Mouse (Mus musculus) testis, postnatal 10 days (tissue): Measurements from ENCODE around the gene Ugt1a6b.

Source experiments
- DNase-seq: peaks from one replicate; pipeline ENCODE4 v3.0.0; 2021; ENCODE audit warnings: low spot score

Ugt1a6b gene

GRCm38 (mm10) chr1:88262255-88262654 lies 159.2 kb downstream of the Ugt1a6b start:
- DNase-seq: peak; percentile 85

GRCm38 (mm10) chr1:88262961-88263360 lies 159.9 kb downstream of the Ugt1a6b start:
- no peak for DNase-seq

- no peak for DNase-seq
Measured at GRCm38 (mm10) chr1:88263778-88264177, 160.7 kb downstream of the Ugt1a6b start.

- DNase-seq: no peak
Measured at GRCm38 (mm10) chr1:88264237-88264868, 161.3 kb downstream of the Ugt1a6b start.

- DNase-seq: peak; percentile 87
Measured at GRCm38 (mm10) chr1:88264869-88265240, 161.8 kb downstream of the Ugt1a6b start.

- no peak for DNase-seq
Measured at GRCm38 (mm10) chr1:88266123-88266522, 163.1 kb downstream of the Ugt1a6b start.

- no peak for DNase-seq
Measured at GRCm38 (mm10) chr1:88267489-88267888, 164.4 kb downstream of the Ugt1a6b start.

GRCm38 (mm10) chr1:88268070-88268469 lies 165.0 kb downstream of the Ugt1a6b start:
- DNase-seq: peak; percentile 59
